Mouse (Mus musculus) E14TG2a.4 (cell line): Measurements from ENCODE around the gene Tmem132d.

Source experiments
- CTCF ChIP-seq: conservative IDR thresholded peaks from 2 replicates; pipeline ENCODE4 v1.5.1; 2014; ENCODE audit warnings: low read length
- POU5F1 ChIP-seq: IDR thresholded peaks from 2 replicates; pipeline ENCODE4 v1.6.1; 2014; ENCODE audit warnings: low read length, borderline replicate concordance

GRCm38 (mm10) chr5:128332766-128333165 is 100.1 kb downstream of the Tmem132d start:
- TF ChIP-seq CTCF (no peak), POU5F1 (no peak)
